Mouse (Mus musculus) ES-Bruce4 (cell line): ENCODE measurements around the gene Zmym4.

ENCODE experiments used
- CTCF ChIP-seq: IDR thresholded peaks from one replicate; pipeline ENCODE4 v1.8.1; 2011; ENCODE audit warnings: low read depth, low read length
- POLR2A ChIP-seq: IDR thresholded peaks from one replicate; pipeline ENCODE4 v1.8.1; 2011; ENCODE audit warnings: low read length; ENCODE audit not compliant: insufficient read depth

DNA sequence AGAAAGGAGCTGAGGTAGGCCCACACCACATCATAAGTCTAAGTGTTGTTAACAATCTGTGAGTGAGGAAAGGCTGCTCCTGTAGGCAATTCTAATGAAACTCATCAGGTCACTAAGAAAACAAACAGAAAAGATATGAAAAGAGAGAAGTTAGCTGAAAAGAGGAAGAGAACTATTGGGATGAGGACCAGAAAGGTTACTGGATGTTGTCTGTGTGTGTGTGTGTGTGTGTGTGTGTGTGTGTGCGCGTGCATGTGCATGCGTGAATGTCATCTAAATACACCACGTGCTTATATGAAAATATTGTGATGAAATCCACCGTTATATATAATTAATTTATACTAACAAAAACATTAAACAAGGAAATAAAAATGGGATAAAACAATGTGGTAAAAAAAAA lies 84.3 kb downstream of the Zmym4 start:
- TF ChIP-seq CTCF (no peak), POLR2A (no peak)
